10 mouse cellular contexts compared by ENCODE assay signal in the genomic region with DNA sequence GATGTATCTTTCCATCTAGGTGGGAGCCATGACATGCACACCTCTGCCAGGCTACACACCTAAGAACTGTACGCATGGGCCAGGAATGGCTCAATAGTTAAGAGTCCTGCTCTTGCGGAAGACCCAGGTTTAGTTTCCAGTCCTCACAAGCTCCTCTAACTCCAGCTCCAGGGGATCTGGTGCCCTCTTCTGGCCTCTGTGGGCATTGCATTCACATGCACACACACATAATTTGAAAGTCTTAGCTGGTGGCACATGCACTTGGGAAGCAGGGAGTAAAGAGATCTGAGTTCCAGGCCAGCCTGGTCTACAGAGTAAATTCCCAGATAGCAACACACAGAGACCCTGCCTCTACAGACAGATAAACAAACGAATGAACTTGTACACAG. TPM values are rescaled to one million over a fixed set of nuclear protein-coding genes. Genes with fewer than 3 reads are reported as not detected.
DNase-seq lines count a peak whose midpoint lies in the region; ATAC-seq and TF ChIP-seq lines count a peak whose summit lies in the region.
"Had no signal": no experiment of that assay in that cellular context is flagged by ENCODE, and none has a peak within 500 bp of the region (broad histone marks: within the 10 kb centered on the region; RNA-seq: fewer than 3 reads in every experiment).

No protein-coding gene starts in this region.

- H3K27me3 ChIP-seq in kidney, embryonic 15.5 days: no peaks in the 10 kb centered on the region
- no peaks in the 10 kb centered on the region for H3K27me3 ChIP-seq in liver, embryonic 13.5 days
- H3K27me3 ChIP-seq: midbrain, embryonic 15.5 days had no signal

- H3K27ac ChIP-seq in kidney, embryonic 15.5 days: peak overlapping the region; percentile 90
- peak overlapping the region; percentile 56; the same call in 1 of the 2 replicates for H3K27ac ChIP-seq in ES-E14 (ENCODE audit: insufficient read depth, low read depth, low read length, poor library complexity, severe bottlenecking)
- peak overlapping the region; percentile 93 for H3K27ac ChIP-seq in liver, embryonic 13.5 days

- ATAC-seq in kidney, embryonic 15.5 days (replicated peaks; ENCODE audit: low FRiP score): no peak
- ATAC-seq in liver, embryonic 13.5 days (ENCODE audit: low read depth): no peak
- ATAC-seq: midbrain, embryonic 15.5 days had no signal

- H3K4me1 ChIP-seq in kidney, embryonic 15.5 days: peaks cover 38% of the 10 kb centered on the region
- H3K4me1 ChIP-seq in ES-E14 (ENCODE audit: control insufficient read depth in 2 of 2, insufficient read depth in 2 of 2, low read length in 2 of 2, poor library complexity in 1 of 2): peaks cover 7 to 35% of the 10 kb centered on the region in 2 experiments
- H3K4me1 ChIP-seq in liver, embryonic 13.5 days (replicated peaks): peaks cover 78% of the 10 kb centered on the region

- no peaks in the 10 kb centered on the region for H3K9me3 ChIP-seq in kidney, embryonic 15.5 days (replicated peaks)
- no peaks in the 10 kb centered on the region for H3K9me3 ChIP-seq in ES-E14 (ENCODE audit: control insufficient read depth, insufficient read depth, low read depth, low read length)
- no peaks in the 10 kb centered on the region for H3K9me3 ChIP-seq in liver, embryonic 13.5 days (replicated peaks)
- H3K9me3 ChIP-seq: midbrain, embryonic 15.5 days had no signal

- H3K4me2 ChIP-seq in kidney, embryonic 15.5 days: no peak overlapping the region
- H3K4me2 ChIP-seq in liver, embryonic 13.5 days: no peak overlapping the region
- H3K4me2 ChIP-seq: midbrain, embryonic 15.5 days had no signal

- in situ Hi-C loops in ES-E14 (cut with MboI; ENCODE audit: low sequenced_read_pairs in 2 of 2, unreplicated experiment in 2 of 2): loop anchor here in 1 of 2 experiments (5.0 kb wide), 1 partner anchor 41 kb away; no protein-coding TSS in a partner anchor

- no peak overlapping the region for H3K9ac ChIP-seq in kidney, embryonic 15.5 days
- H3K9ac ChIP-seq in ES-E14 (ENCODE audit: insufficient read depth, low read depth, low read length, poor library complexity, severe bottlenecking): no peak overlapping the region; the same call in 1 of the 2 replicates
- no peak overlapping the region for H3K9ac ChIP-seq in liver, embryonic 13.5 days
- H3K9ac ChIP-seq: midbrain, embryonic 15.5 days had no signal

- WGBS in kidney, embryonic 15.5 days: 95% methylated on average over 3 of the region's 3 CpGs
- WGBS in liver, embryonic 13.5 days (ENCODE audit: insufficient replicate concordance): 86% methylated on average over 3 of the region's 3 CpGs

- H3K4me3 ChIP-seq in kidney, embryonic 15.5 days (replicated peaks): no peak overlapping the region
- H3K4me3 ChIP-seq in ES-E14 (ENCODE audit: insufficient read depth in 1 of 2, low read depth in 1 of 2, low read length in 2 of 2, poor library complexity in 1 of 2, severe bottlenecking in 1 of 2): peak overlapping the region in 1 of 2 experiments; percentile 37; a peak in 2 of 4 replicates
- no peak overlapping the region for H3K4me3 ChIP-seq in liver, embryonic 13.5 days (replicated peaks)
- H3K4me3 ChIP-seq: midbrain, embryonic 15.5 days had no signal

- peak; percentile 48 for DNase-seq in adrenal gland, postnatal 10 days
- DNase-seq in adrenal gland, postnatal 4 days (ENCODE audit: low spot score in 2 of 2): no peak
- DNase-seq in kidney, postnatal 14 days: no peak
- no peak for DNase-seq in ES-E14 (ENCODE audit: low read depth, low spot score)
- DNase-seq in liver, embryonic 13.5 days: peak; percentile 51
- DNase-seq in layer of hippocampus, adult 8-10 months (ENCODE audit: low spot score in 2 of 2): no peak
- DNase-seq in heart, adult 9 months (ENCODE audit: low spot score in 2 of 2): no peak
- DNase-seq: right cerebral cortex, postnatal 14 days had no signal

- peaks cover 40% of the 10 kb centered on the region for H3K36me3 ChIP-seq in kidney, embryonic 15.5 days
- H3K36me3 ChIP-seq in ES-E14 (ENCODE audit: control insufficient read depth, insufficient read depth, low read length, poor library complexity, severe bottlenecking): peaks cover 60% of the 10 kb centered on the region
- H3K36me3 ChIP-seq in liver, embryonic 13.5 days: peaks cover 77% of the 10 kb centered on the region
- H3K36me3 ChIP-seq: midbrain, embryonic 15.5 days had no signal

TF ChIP-seq in ES-E14, 5 proteins besides CTCF, POLR2A, EP300 and RAD21:
- TF ChIP-seq HCFC1 (IDR thresholded peaks at IDR 0.05; ENCODE audit: borderline replicate concordance, insufficient read depth, low read length) (peak; percentile 61; the same call in 1 of the 2 replicates), MAFK (IDR thresholded peaks at IDR 0.05; ENCODE audit: insufficient read depth, low read depth, low read length) (no peak), CHD2 (IDR thresholded peaks at IDR 0.05; ENCODE audit: low read depth, low read length) (no peak), ZC3H11A (IDR thresholded peaks at IDR 0.05; ENCODE audit: borderline replicate concordance, low read depth, low read length) (peak; percentile 59; the same call in 1 of the 2 replicates)

RNA-seq across cellular contexts. Expression of a gene that starts 13.0 kb away (rescaled TPM):
- total RNA-seq in adrenal gland, postnatal 10 days (2021): 100 to 1,000 TPM; 130 to 145 TPM
- total RNA-seq in adrenal gland, postnatal 4 days (2021): 100 to 1,000 TPM; 138 to 145 TPM
- 100 and 102 TPM in 2 replicates for polyA plus RNA-seq in kidney, embryonic 15.5 days (2015; fragmentation: Nextera tagmentation; extraction: Ambion mirVana)
- 321 and 677 TPM in 2 replicates for total RNA-seq in ES-E14 (2012; rRNA removed)
- polyA plus RNA-seq in liver, embryonic 13.5 days (2015; fragmentation: Nextera tagmentation; extraction: Ambion mirVana): 215 and 233 TPM in 2 replicates
- 10 to 100 TPM; 19.4 to 26.3 (median 21.0) TPM for total RNA-seq in layer of hippocampus, adult 8-10 months (2022)

RNA-seq across cellular contexts. Expression of a gene that starts 13.4 kb away (rescaled TPM):
- 1,000 to 10,000 TPM; 1,111 to 1,198 TPM for total RNA-seq in adrenal gland, postnatal 10 days (2021)
- total RNA-seq in adrenal gland, postnatal 4 days (2021): 1,000 to 10,000 TPM; 1,575 to 1,663 TPM
- polyA plus RNA-seq in kidney, embryonic 15.5 days (2015; fragmentation: Nextera tagmentation; extraction: Ambion mirVana): 1,881 and 1,940 TPM in 2 replicates
- total RNA-seq in ES-E14 (2012; rRNA removed): 1,660 and 1,758 TPM in 2 replicates
- 1,012 and 1,064 TPM in 2 replicates for polyA plus RNA-seq in liver, embryonic 13.5 days (2015; fragmentation: Nextera tagmentation; extraction: Ambion mirVana)
- 1,000 to 10,000 TPM; 1,566 to 2,023 (median 1,742) TPM for total RNA-seq in layer of hippocampus, adult 8-10 months (2022)

RNA-seq across cellular contexts. Expression of a gene that starts 15.5 kb away (rescaled TPM):
- total RNA-seq in adrenal gland, postnatal 10 days (2021): 1 to 10 TPM in 1 of 2 experiments, under 1 TPM in 1; 0.57 to 1.9 TPM
- total RNA-seq in adrenal gland, postnatal 4 days (2021): 1 to 10 TPM; 1.6 to 4.0 TPM
- polyA plus RNA-seq in kidney, embryonic 15.5 days (2015; fragmentation: Nextera tagmentation; extraction: Ambion mirVana): 5.7 and 6.3 TPM in 2 replicates
- 66.0 and 95.3 TPM in 2 replicates for total RNA-seq in ES-E14 (2012; rRNA removed)
- polyA plus RNA-seq in liver, embryonic 13.5 days (2015; fragmentation: Nextera tagmentation; extraction: Ambion mirVana): 0.42 and 0.59 TPM in 2 replicates
- total RNA-seq in layer of hippocampus, adult 8-10 months (2022): not detected
- polyA plus RNA-seq: midbrain, embryonic 15.5 days had no signal

RNA-seq across cellular contexts. Expression of a gene that starts 22.8 kb away (rescaled TPM):
- total RNA-seq in adrenal gland, postnatal 10 days (2021): 10 to 100 TPM; 65.9 TPM
- 10 to 100 TPM; 69.2 to 71.8 TPM for total RNA-seq in adrenal gland, postnatal 4 days (2021)
- 142 TPM in 2 replicates for polyA plus RNA-seq in kidney, embryonic 15.5 days (2015; fragmentation: Nextera tagmentation; extraction: Ambion mirVana)
- total RNA-seq in ES-E14 (2012; rRNA removed): 96.7 and 98.7 TPM in 2 replicates
- polyA plus RNA-seq in liver, embryonic 13.5 days (2015; fragmentation: Nextera tagmentation; extraction: Ambion mirVana): 58.0 and 58.6 TPM in 2 replicates
- 10 to 100 TPM; 26.6 to 35.6 (median 30.3) TPM for total RNA-seq in layer of hippocampus, adult 8-10 months (2022)

RNA-seq across cellular contexts. Expression of a gene that starts 30.9 kb away (rescaled TPM):
- total RNA-seq in adrenal gland, postnatal 10 days (2021): 1 to 10 TPM; 4.4 to 6.2 TPM
- total RNA-seq in adrenal gland, postnatal 4 days (2021): 1 to 10 TPM; 3.0 to 4.5 TPM
- 5.3 and 5.7 TPM in 2 replicates for polyA plus RNA-seq in kidney, embryonic 15.5 days (2015; fragmentation: Nextera tagmentation; extraction: Ambion mirVana)
- 2.1 and 2.2 TPM in 2 replicates for total RNA-seq in ES-E14 (2012; rRNA removed)
- polyA plus RNA-seq in liver, embryonic 13.5 days (2015; fragmentation: Nextera tagmentation; extraction: Ambion mirVana): 1.4 and 1.6 TPM in 2 replicates
- total RNA-seq in layer of hippocampus, adult 8-10 months (2022): 1 to 10 TPM; 2.3 to 3.3 (median 2.7) TPM

Comparison
In these comparisons a context has a peak if more than half of its experiments do, and no peak if none do; other contexts are left out.
1. DNase-seq: peak in adrenal gland, postnatal 10 days (single experiment) and liver, embryonic 13.5 days (single experiment); none in adrenal gland, postnatal 4 days (0 of 2), kidney, postnatal 14 days (single experiment), ES-E14 (single experiment), layer of hippocampus, adult 8-10 months (0 of 2) and heart, adult 9 months (0 of 2).
2. RNA of a gene that starts 13.0 kb away (total RNA-seq): 321 to 677 TPM in ES-E14, 130 to 145 TPM in adrenal gland, postnatal 10 days and 138 to 145 TPM in adrenal gland, postnatal 4 days; 19.4 to 26.3 TPM in layer of hippocampus, adult 8-10 months; every median in the first group is over 4 times any median in the second.
3. RNA of a gene that starts 15.5 kb away (total RNA-seq): 66.0 to 95.3 TPM in ES-E14; 1.6 to 4.0 TPM in adrenal gland, postnatal 4 days, 0.57 to 1.9 TPM in adrenal gland, postnatal 10 days and not detected in layer of hippocampus, adult 8-10 months; every median in the first group is over 10 times any median in the second.
4. Peak in every context shown above with its lines, with median percentiles within 50 percentile points of each other: H3K27ac ChIP-seq.